Mouse (Mus musculus) CH12F3 (cell line): Measurements from ENCODE around the gene Asf1b.

Experiments
- in situ Hi-C: fragments of 300-500 bp; cut with MboI; formaldehyde crosslinking; loops from 2 replicates; pipeline ENCODE4 v1.14.3; 2020; ENCODE audit warnings: low sequenced_read_pairs

Gene Asf1b

GRCm38 (mm10) chr8:84012499-84013165 lies 57.3 kb downstream of the Asf1b start:
- in situ Hi-C loops: no loop called here

GRCm38 (mm10) chr8:84015833-84016232 lies 60.5 kb downstream of the Asf1b start:
- in situ Hi-C loops: no loop called here

- in situ Hi-C loops: no loop called here
Observed at GRCm38 (mm10) chr8:84019738-84020137, 64.4 kb downstream of the Asf1b start.
